Comparison of ENCODE assay signal across 11 mouse cellular contexts in the genomic region with DNA sequence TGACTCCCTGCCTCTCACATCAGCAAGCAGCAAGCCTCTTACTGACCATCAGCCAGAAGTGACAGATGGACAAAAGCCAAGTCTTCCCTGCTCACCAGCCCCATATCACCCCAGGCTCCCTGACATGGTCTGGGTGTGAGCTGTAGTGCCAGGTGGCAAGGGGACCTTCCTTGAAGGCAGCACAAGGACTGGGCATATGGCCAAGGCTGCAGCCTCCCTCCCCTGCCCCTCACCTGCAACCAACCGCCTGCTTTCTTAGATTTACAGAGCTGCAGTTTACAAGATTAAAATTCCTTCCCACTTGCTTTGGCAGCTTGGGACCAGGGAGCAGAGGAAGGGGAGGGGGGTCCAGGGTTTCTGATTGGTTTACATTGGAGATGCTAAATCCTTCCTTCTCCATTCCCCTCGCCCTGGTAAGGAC. TPM values are rescaled to one million over a fixed set of nuclear protein-coding genes. Genes with fewer than 3 reads are reported as not detected.
DNase-seq lines count a peak whose midpoint lies in the region; ATAC-seq lines count a peak whose summit lies in the region.
"Had no signal": no experiment of that assay in that cellular context is flagged by ENCODE, and none has a peak within 500 bp of the region (broad histone marks: within the 10 kb centered on the region; RNA-seq: fewer than 3 reads in every experiment).

No protein-coding gene starts in this region.

- peak; percentile 44 for DNase-seq in forebrain, embryonic 14.5 days (ENCODE audit: low spot score)
- peak; percentile 81 for DNase-seq in left cerebral cortex, postnatal 4 days
- no peak for DNase-seq in left cerebral cortex, adult 11 months (ENCODE audit: low spot score)
- peak; percentile 61 to 72 for DNase-seq in cerebellum, postnatal 25 days
- no peak for DNase-seq in thymus, postnatal 10 days (ENCODE audit: low spot score in 2 of 2)
- DNase-seq: adrenal gland, adult 2 months; forebrain, postnatal 0 days had no signal

- H3K9me3 ChIP-seq in forebrain, embryonic 14.5 days (replicated peaks; ENCODE audit: control insufficient read depth, low read length) = no peaks in the 10 kb centered on the region
- no peaks in the 10 kb centered on the region for H3K9me3 ChIP-seq in forebrain, embryonic 12.5 days
- no peaks in the 10 kb centered on the region for H3K9me3 ChIP-seq in midbrain, embryonic 15.5 days

- intact Hi-C loops in left cerebral cortex, postnatal 4 days (cut with DNase I) = loop anchor here (10.0 kb wide), 1 partner anchor 47 kb away; no protein-coding TSS in a partner anchor

- H3K36me3 ChIP-seq in forebrain, embryonic 14.5 days (ENCODE audit: control insufficient read depth, insufficient read depth, low read length) = no peaks in the 10 kb centered on the region
- no peaks in the 10 kb centered on the region for H3K36me3 ChIP-seq in forebrain, embryonic 12.5 days (replicated peaks)
- H3K36me3 ChIP-seq in midbrain, embryonic 15.5 days (replicated peaks) = no peaks in the 10 kb centered on the region
- H3K36me3 ChIP-seq: heart, embryonic 13.5 days had no signal

- H3K27me3 ChIP-seq in forebrain, embryonic 14.5 days (replicated peaks; ENCODE audit: control insufficient read depth, insufficient read depth, low read length) = no peaks in the 10 kb centered on the region
- H3K27me3 ChIP-seq in forebrain, embryonic 12.5 days = 0 out of 2 replicates have a peak, but pooled peaks cover 5% of the 10 kb centered on the region
- no peaks in the 10 kb centered on the region for H3K27me3 ChIP-seq in midbrain, embryonic 15.5 days (replicated peaks)

- H3K27ac ChIP-seq in forebrain, embryonic 14.5 days (ENCODE audit: low read depth, low read length) = no peak overlapping the region
- no peak overlapping the region for H3K27ac ChIP-seq in forebrain, embryonic 12.5 days
- no peak overlapping the region for H3K27ac ChIP-seq in midbrain, embryonic 15.5 days
- H3K27ac ChIP-seq: heart, embryonic 13.5 days had no signal

- H3K4me3 ChIP-seq in forebrain, embryonic 14.5 days (ENCODE audit: low read depth, low read length) = no peak overlapping the region
- no peak overlapping the region for H3K4me3 ChIP-seq in forebrain, embryonic 12.5 days (replicated peaks)
- no peak overlapping the region for H3K4me3 ChIP-seq in midbrain, embryonic 15.5 days
- H3K4me3 ChIP-seq: heart, embryonic 13.5 days had no signal

- H3K4me2 ChIP-seq in forebrain, embryonic 14.5 days (ENCODE audit: low read length) = no peak overlapping the region
- no peak overlapping the region for H3K4me2 ChIP-seq in forebrain, embryonic 12.5 days
- H3K4me2 ChIP-seq in midbrain, embryonic 15.5 days = no peak overlapping the region
- H3K4me2 ChIP-seq: heart, embryonic 13.5 days had no signal

- H3K9ac ChIP-seq in forebrain, embryonic 14.5 days (ENCODE audit: low read length) = no peak overlapping the region
- H3K9ac ChIP-seq in forebrain, embryonic 12.5 days = no peak overlapping the region
- H3K9ac ChIP-seq in midbrain, embryonic 15.5 days = no peak overlapping the region
- H3K9ac ChIP-seq: forebrain, postnatal 0 days; heart, embryonic 13.5 days had no signal

- 9% methylated on average over 2 of the region's 2 CpGs for WGBS in forebrain, embryonic 14.5 days
- 14% methylated on average over 2 of the region's 2 CpGs for WGBS in forebrain, embryonic 12.5 days
- 17% methylated on average over 2 of the region's 2 CpGs for WGBS in midbrain, embryonic 15.5 days

- H3K4me1 ChIP-seq in forebrain, embryonic 14.5 days (ENCODE audit: control insufficient read depth, insufficient read depth, low read length) = no peaks in the 10 kb centered on the region
- H3K4me1 ChIP-seq in forebrain, embryonic 12.5 days = peaks cover 12% of the 10 kb centered on the region
- peaks cover 15% of the 10 kb centered on the region for H3K4me1 ChIP-seq in midbrain, embryonic 15.5 days

- peak; percentile 54 for ATAC-seq in forebrain, embryonic 14.5 days
- no peak for ATAC-seq in forebrain, embryonic 12.5 days (ENCODE audit: low FRiP score)
- 0 out of 2 replicates have a peak, but pooled peaks have one; percentile 34 for ATAC-seq in midbrain, embryonic 15.5 days (replicated peaks)
- no peak for ATAC-seq in CD4-positive, CD25-positive, alpha-beta regulatory T cell, adult 4 months
- ATAC-seq: forebrain, postnatal 0 days had no signal

RNA-seq across cellular contexts. Expression of a gene that starts 50.7 kb away (rescaled TPM):
- 0.09 and 0.22 TPM in 2 replicates for polyA plus RNA-seq in forebrain, embryonic 14.5 days (2014; fragmentation: Nextera tagmentation; extraction: Ambion mirVana)
- polyA plus RNA-seq in forebrain, embryonic 12.5 days (2016; fragmentation: Nextera tagmentation; extraction: Ambion mirVana) = 0.08 TPM in 1 of 2 replicates, not detected in the other
- under 1 TPM; 0.24 to 0.26 TPM for total RNA-seq in left cerebral cortex, postnatal 4 days (2021)
- 0.20 and 0.21 TPM in 2 replicates for polyA plus RNA-seq in midbrain, embryonic 15.5 days (2015; fragmentation: Nextera tagmentation; extraction: Ambion mirVana)
- polyA plus RNA-seq in CD4-positive, CD25-positive, alpha-beta regulatory T cell, adult 4 months (2017; shearing (Covaris generic)) = 1 to 10 TPM in 1 of 2 experiments, under 1 TPM in 1; 0.79 to 1.0 TPM

Comparison
In these comparisons a context has a peak if more than half of its experiments do, and no peak if none do; other contexts are left out.
1. ATAC-seq: peak in forebrain, embryonic 14.5 days (single experiment) and midbrain, embryonic 15.5 days (single experiment); none in forebrain, embryonic 12.5 days (single experiment) and CD4-positive, CD25-positive, alpha-beta regulatory T cell, adult 4 months (single experiment).
2. DNase-seq: peak in forebrain, embryonic 14.5 days (single experiment), left cerebral cortex, postnatal 4 days (single experiment) and cerebellum, postnatal 25 days (2 of 2); none in left cerebral cortex, adult 11 months (single experiment) and thymus, postnatal 10 days (0 of 2).